Mouse (Mus musculus): ENCODE results near the gene H2-K1. TPM values are rescaled to one million over a fixed set of nuclear protein-coding genes. Genes with fewer than 3 reads are reported as not detected.

The H2-K1 gene
- total and polyA plus RNA-seq, 3 experiments: 1,734 to 2,472 (median 1,753) TPM

DNA sequence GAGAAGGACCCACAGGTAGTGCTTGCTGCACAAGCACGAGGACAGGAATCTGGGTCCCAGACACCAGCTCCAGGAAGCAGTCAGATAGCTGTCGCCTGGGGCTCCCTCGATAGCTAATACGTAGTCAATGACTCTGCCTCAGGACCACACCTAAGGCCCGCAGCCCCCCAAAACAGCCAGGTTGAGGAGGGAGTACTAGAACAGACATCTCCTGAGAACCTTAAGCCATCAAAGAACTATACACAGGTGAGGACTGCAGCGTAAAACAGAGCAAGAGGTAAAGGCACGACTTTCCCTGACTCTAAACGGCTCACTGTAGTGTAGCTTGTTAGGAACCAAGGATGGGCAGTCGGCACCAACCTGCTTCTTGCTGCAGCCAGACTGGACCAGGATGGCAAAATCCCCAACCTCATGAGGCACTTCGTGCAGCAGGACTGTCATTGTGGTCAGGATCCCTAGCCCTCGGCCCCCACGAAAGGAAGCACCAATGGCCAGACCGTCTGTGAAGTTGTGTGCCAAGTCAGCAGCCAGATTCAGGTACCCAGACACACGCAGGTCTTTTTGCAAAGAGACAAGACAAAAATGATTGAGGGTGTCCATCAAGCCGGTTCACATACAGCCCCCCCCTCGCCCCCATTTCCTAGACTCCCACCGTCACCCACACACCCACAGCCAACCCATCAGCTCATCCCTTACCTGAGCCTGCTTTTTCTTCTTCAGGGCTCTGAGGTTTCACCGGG lies 29.2 kb upstream of the H2-K1 start:
- H3K36me3 ChIP-seq (replicated peaks in 1 of 2; ENCODE audit: control insufficient read depth in 1 of 2, insufficient read depth in 1 of 2, low read length in 1 of 2): peaks cover 23 to 39% of the 10 kb centered on the region in 2 experiments
- no peak for DNase-seq (ENCODE audit: extremely low read depth)
- dilution Hi-C loops (cut with MboI; ENCODE audit: extremely low pct_ligation_motif_present, extremely low pct_unique_long_range_greater_than_20kb, low sequenced_read_pairs): no loop called here

DNA sequence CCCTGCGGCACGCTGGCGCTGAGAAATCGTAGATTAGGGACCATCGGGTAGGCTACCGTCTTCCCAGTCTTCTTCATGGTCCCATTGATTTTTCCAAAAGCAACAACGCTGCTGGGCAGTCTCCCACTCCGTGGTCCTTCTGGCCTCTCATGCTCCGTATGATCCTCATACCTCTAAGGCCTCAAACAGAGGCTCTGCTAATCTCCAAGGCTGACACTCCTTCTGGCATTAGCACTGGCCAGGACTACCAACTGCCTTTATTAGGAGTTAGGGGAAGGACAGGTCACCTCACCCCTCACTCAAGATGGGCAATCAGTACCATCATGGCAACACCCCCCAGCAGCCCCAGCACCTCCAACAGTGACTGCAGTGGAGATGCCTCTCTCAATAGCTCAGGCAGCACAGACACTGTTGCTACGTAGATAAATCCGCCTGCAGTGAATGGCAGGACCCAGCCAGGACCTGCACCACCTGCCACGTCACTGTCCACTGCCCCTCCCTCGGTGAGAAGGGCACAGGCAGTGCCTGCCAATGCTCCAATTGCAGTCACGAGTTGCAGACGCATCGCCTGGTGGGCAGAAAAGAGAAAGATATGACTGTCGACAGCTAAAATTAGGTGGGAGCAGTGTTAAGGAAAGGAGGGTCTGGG lies 28.5 kb upstream of the H2-K1 start:
- dilution Hi-C loops (cut with MboI; ENCODE audit: extremely low pct_ligation_motif_present, extremely low pct_unique_long_range_greater_than_20kb, low sequenced_read_pairs): no loop called here
- Histone ChIP-seq H3K4me3 (replicated peaks in 1 of 3; ENCODE audit: low read depth in 2 of 3, low read length in 2 of 3, poor library complexity in 1 of 3) (no peak overlapping the region), H3K9me3 (replicated peaks; ENCODE audit: low read length) (no peaks in the 10 kb centered on the region), H3K79me2 (replicated peaks; ENCODE audit: control insufficient read depth, extremely low read depth, insufficient read depth, poor library complexity, severe bottlenecking) (peaks cover 33% of the 10 kb centered on the region), H3K27me3 (replicated peaks) (no peaks in the 10 kb centered on the region), H3K4me2 (ENCODE audit: insufficient read depth, low read depth, poor library complexity, severe bottlenecking) (no peak overlapping the region), H3K9ac (ENCODE audit: insufficient read depth, low read depth) (no peak overlapping the region), H3K4me1 (ENCODE audit: control insufficient read depth in 1 of 2, insufficient read depth in 2 of 2) (peaks cover 35 to 63% of the 10 kb centered on the region in 2 experiments), H3K36me3 (replicated peaks in 1 of 2; ENCODE audit: control insufficient read depth in 1 of 2, insufficient read depth in 1 of 2, low read length in 1 of 2) (peaks cover 21 to 33% of the 10 kb centered on the region in 2 experiments), H3K27ac (ENCODE audit: insufficient read depth, low read depth) (no peak overlapping the region; the same call in 1 of the 2 replicates)
- in situ Hi-C loops (cut with MboI; ENCODE audit: low pct_ligation_motif_present, low pct_unique_long_range_greater_than_20kb, low sequenced_read_pairs): no loop called here
- TF ChIP-seq JUND (conservative IDR thresholded peaks at IDR 0.05; ENCODE audit: low read depth, low read length) (no peak), PAX5 (IDR thresholded peaks at IDR 0.05; ENCODE audit: low read length) (no peak), CTCF (conservative IDR thresholded peaks at IDR 0.05 in 1 of 2, IDR thresholded peaks at IDR 0.05 in 1 of 2; ENCODE audit: low read depth in 2 of 2, low read length in 2 of 2) (no peak), ELF1 (IDR thresholded peaks at IDR 0.05; ENCODE audit: low read depth, low read length) (no peak), SIN3A (IDR thresholded peaks at IDR 0.05; ENCODE audit: low read length) (no peak), JUN (IDR thresholded peaks at IDR 0.05; ENCODE audit: insufficient read depth, low read depth, low read length) (no peak)
- no peak for DNase-seq (ENCODE audit: extremely low read depth)

More for the DNA sequence above, 29.2 kb upstream of the H2-K1 start:
- in situ Hi-C loops (cut with MboI; ENCODE audit: low pct_ligation_motif_present, low pct_unique_long_range_greater_than_20kb, low sequenced_read_pairs): no loop called here
- H3K79me2 ChIP-seq (replicated peaks; ENCODE audit: control insufficient read depth, extremely low read depth, insufficient read depth, poor library complexity, severe bottlenecking): peaks cover 32% of the 10 kb centered on the region
- H3K27ac ChIP-seq (ENCODE audit: insufficient read depth, low read depth): no peak overlapping the region
- H3K27me3 ChIP-seq (replicated peaks): no peaks in the 10 kb centered on the region
- peak overlapping the region; percentile 73; the same call in 1 of the 2 replicates for H3K4me2 ChIP-seq (ENCODE audit: insufficient read depth, low read depth, poor library complexity, severe bottlenecking)
- peaks cover 35 to 65% of the 10 kb centered on the region in 2 experiments for H3K4me1 ChIP-seq (ENCODE audit: control insufficient read depth in 1 of 2, insufficient read depth in 2 of 2)
- H3K9ac ChIP-seq (ENCODE audit: insufficient read depth, low read depth): peak overlapping the region; percentile 93; the same call in 1 of the 2 replicates
- no peaks in the 10 kb centered on the region for H3K9me3 ChIP-seq (replicated peaks; ENCODE audit: low read length)
- TF ChIP-seq JUN (IDR thresholded peaks at IDR 0.05; ENCODE audit: insufficient read depth, low read depth, low read length) (no peak), POLR2AphosphoS2 (IDR thresholded peaks at IDR 0.05; ENCODE audit: low read depth, low read length) (no peak), POLR2A (IDR thresholded peaks at IDR 0.05; ENCODE audit: low read depth, low read length) (no peak), KAT2A (IDR thresholded peaks at IDR 0.05; ENCODE audit: insufficient replicate concordance, low read length) (no peak), EP300 (IDR thresholded peaks at IDR 0.05; ENCODE audit: low read length) (no peak), MAX (IDR thresholded peaks at IDR 0.05; ENCODE audit: low read length) (no peak), MAFK (IDR thresholded peaks at IDR 0.05; ENCODE audit: insufficient replicate concordance, low read length) (no peak), RAD21 (IDR thresholded peaks at IDR 0.05; ENCODE audit: low read depth, low read length) (no peak), HCFC1 (IDR thresholded peaks at IDR 0.05; ENCODE audit: low read depth, low read length) (no peak), MYC (IDR thresholded peaks at IDR 0.05; ENCODE audit: low read depth, low read length) (no peak), ZNF384 (IDR thresholded peaks at IDR 0.05; ENCODE audit: low read depth, low read length) (no peak), GABPA (IDR thresholded peaks at IDR 0.05; ENCODE audit: insufficient replicate concordance, low read depth, low read length) (no peak), E2F4 (IDR thresholded peaks at IDR 0.05; ENCODE audit: insufficient replicate concordance, low read depth, low read length) (no peak), MEF2A (IDR thresholded peaks at IDR 0.05; ENCODE audit: borderline replicate concordance, low read depth, low read length) (no peak), IRF4 (IDR thresholded peaks at IDR 0.05; ENCODE audit: low read depth, low read length) (no peak), SIN3A (IDR thresholded peaks at IDR 0.05; ENCODE audit: low read length) (no peak), SMC3 (IDR thresholded peaks at IDR 0.05; ENCODE audit: low read depth, low read length) (no peak), MAZ (IDR thresholded peaks at IDR 0.05; ENCODE audit: low read depth, low read length) (no peak), ELF1 (IDR thresholded peaks at IDR 0.05; ENCODE audit: low read depth, low read length) (no peak)
- no peak overlapping the region for H3K4me3 ChIP-seq (replicated peaks in 1 of 3; ENCODE audit: low read depth in 2 of 3, low read length in 2 of 3, poor library complexity in 1 of 3)
